ENCODE assay signal across 28 mouse cellular contexts in the genomic region with DNA sequence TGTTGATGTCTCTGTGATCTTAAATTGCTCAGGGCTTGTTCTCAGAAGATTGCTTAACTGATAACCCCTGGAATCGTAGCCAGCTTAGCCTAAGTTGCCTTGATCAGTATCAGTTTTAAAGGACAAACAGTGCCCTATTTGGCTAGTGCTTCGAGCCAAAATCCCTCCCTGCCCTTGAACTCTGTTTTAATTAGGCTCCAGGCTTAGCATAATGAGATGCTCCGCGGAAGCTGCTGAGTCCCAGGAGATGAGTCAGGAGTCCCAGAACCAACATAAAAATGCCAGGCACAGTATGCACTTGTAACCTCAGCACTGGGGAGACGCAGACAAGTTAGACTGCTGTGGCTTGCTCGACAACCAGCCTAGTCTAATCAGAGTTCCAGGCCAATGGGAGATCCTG. TPM values are rescaled to one million over a fixed set of nuclear protein-coding genes. Genes with fewer than 3 reads are reported as not detected.
DNase-seq lines count a peak whose midpoint lies in the region; ATAC-seq lines count a peak whose summit lies in the region.
"Had no signal": no experiment of that assay in that cellular context is flagged by ENCODE, and none has a peak within 500 bp of the region (broad histone marks: within the 10 kb centered on the region; RNA-seq: fewer than 3 reads in every experiment).

No protein-coding gene starts in this region.

- H3K27me3 ChIP-seq in midbrain, embryonic 13.5 days: no peaks in the 10 kb centered on the region
- H3K27me3 ChIP-seq in midbrain, embryonic 10.5 days (ENCODE audit: low read depth, poor library complexity, severe bottlenecking): no peaks in the 10 kb centered on the region
- no peaks in the 10 kb centered on the region for H3K27me3 ChIP-seq in forebrain, embryonic 10.5 days (ENCODE audit: poor library complexity, severe bottlenecking)
- H3K27me3 ChIP-seq: hindbrain, embryonic 15.5 days; intestine, embryonic 15.5 days; liver, embryonic 13.5 days; neural tube, embryonic 12.5 days; Patski had no signal

- ATAC-seq in midbrain, embryonic 13.5 days: peak; percentile 73
- ATAC-seq: activated CD4-positive, CD25-positive, alpha-beta regulatory T cell, adult 4 months; intestine, embryonic 15.5 days; Patski had no signal

- no peak overlapping the region for H3K27ac ChIP-seq in midbrain, embryonic 13.5 days
- H3K27ac ChIP-seq in midbrain, embryonic 10.5 days (replicated peaks): no peak overlapping the region
- no peak overlapping the region for H3K27ac ChIP-seq in forebrain, embryonic 10.5 days
- H3K27ac ChIP-seq: hindbrain, embryonic 15.5 days; intestine, embryonic 15.5 days; liver, embryonic 13.5 days; neural tube, embryonic 12.5 days had no signal

- H3K36me3 ChIP-seq in midbrain, embryonic 13.5 days: no peaks in the 10 kb centered on the region
- peaks cover 27% of the 10 kb centered on the region for H3K36me3 ChIP-seq in midbrain, embryonic 10.5 days
- peaks cover 12% of the 10 kb centered on the region; the same call in 1 of the 2 replicates for H3K36me3 ChIP-seq in forebrain, embryonic 10.5 days (replicated peaks)
- H3K36me3 ChIP-seq: hindbrain, embryonic 15.5 days; liver, embryonic 13.5 days had no signal

- WGBS in midbrain, embryonic 13.5 days: 26% methylated on average over 6 of the region's 6 CpGs
- WGBS in midbrain, embryonic 10.5 days: 45% methylated on average over 6 of the region's 6 CpGs
- 55% methylated on average over 6 of the region's 6 CpGs for WGBS in forebrain, embryonic 10.5 days

- H3K4me1 ChIP-seq in midbrain, embryonic 13.5 days (replicated peaks): peaks cover 10% of the 10 kb centered on the region
- H3K4me1 ChIP-seq in midbrain, embryonic 10.5 days: peaks cover 7% of the 10 kb centered on the region; the same call in 1 of the 2 replicates
- no peaks in the 10 kb centered on the region for H3K4me1 ChIP-seq in forebrain, embryonic 10.5 days
- H3K4me1 ChIP-seq: intestine, embryonic 15.5 days; liver, embryonic 13.5 days; neural tube, embryonic 12.5 days had no signal

- no peak overlapping the region for H3K9ac ChIP-seq in midbrain, embryonic 13.5 days (replicated peaks)
- H3K9ac ChIP-seq: hindbrain, embryonic 15.5 days; intestine, embryonic 15.5 days; liver, embryonic 13.5 days; neural tube, embryonic 12.5 days had no signal

- H3K9me3 ChIP-seq in midbrain, embryonic 13.5 days: no peaks in the 10 kb centered on the region
- no peaks in the 10 kb centered on the region for H3K9me3 ChIP-seq in midbrain, embryonic 10.5 days (replicated peaks)
- H3K9me3 ChIP-seq in forebrain, embryonic 10.5 days: no peaks in the 10 kb centered on the region
- H3K9me3 ChIP-seq: hindbrain, embryonic 15.5 days; intestine, embryonic 15.5 days; liver, embryonic 13.5 days; neural tube, embryonic 12.5 days had no signal

- no peak overlapping the region for H3K4me2 ChIP-seq in midbrain, embryonic 13.5 days (replicated peaks)
- H3K4me2 ChIP-seq: hindbrain, embryonic 15.5 days; intestine, embryonic 15.5 days; liver, embryonic 13.5 days; neural tube, embryonic 12.5 days had no signal

- no peak overlapping the region for H3K4me3 ChIP-seq in midbrain, embryonic 13.5 days (replicated peaks)
- H3K4me3 ChIP-seq in midbrain, embryonic 10.5 days: no peak overlapping the region
- no peak overlapping the region for H3K4me3 ChIP-seq in forebrain, embryonic 10.5 days
- H3K4me3 ChIP-seq: hindbrain, embryonic 15.5 days; intestine, embryonic 15.5 days; liver, embryonic 13.5 days; neural tube, embryonic 12.5 days had no signal

- DNase-seq in midbrain, embryonic 10.5 days (ENCODE audit: low spot score): no peak
- peak; percentile 85 for DNase-seq in adrenal gland, adult 2 months
- DNase-seq in adrenal gland, postnatal 25 days: peak; percentile 45
- peak; percentile 58 for DNase-seq in fat pad, adult 2 months (ENCODE audit: extremely low read depth, low read depth, low spot score)
- DNase-seq in embryo, embryonic 11 days: no peak
- no peak for DNase-seq in forebrain, embryonic 10.5 days (ENCODE audit: extremely low spot score, low spot score)
- DNase-seq: cerebellum, adult 2 months; cerebellum, postnatal 36 days; gastrocnemius, postnatal 10 days; heart, adult 18-20 months; heart, postnatal 36 days; kidney, adult 9 months; kidney, postnatal 4 days; layer of hippocampus, adult 9-11 months; liver, embryonic 13.5 days; thymus, postnatal 25 days had no signal

RNA-seq across cellular contexts. Expression of a gene that starts 15.4 kb away (rescaled TPM):
- 12.6 and 13.2 TPM in 2 replicates for polyA plus RNA-seq in midbrain, embryonic 13.5 days (2015; fragmentation: Nextera tagmentation; extraction: Ambion mirVana)
- polyA plus RNA-seq in midbrain, embryonic 10.5 days (2016; fragmentation: Nextera tagmentation; extraction: Ambion mirVana): 23.9 and 25.9 TPM in 2 replicates
- total RNA-seq in adrenal gland, adult 2 months (2021): 100 to 1,000 TPM; 111 to 120 TPM
- polyA plus RNA-seq in adrenal gland, adult 2 months (2012; rRNA removed): 67.0 and 96.3 TPM in 2 replicates
- 80.3 and 83.9 TPM in 2 replicates for total RNA-seq in adrenal gland, postnatal 25 days (2021)
- 16.2 and 18.4 TPM in 2 replicates for polyA plus RNA-seq in forebrain, embryonic 10.5 days (2016; fragmentation: Nextera tagmentation; extraction: Ambion mirVana)

RNA-seq across cellular contexts. Expression of a gene that starts 22.4 kb away (rescaled TPM):
- polyA plus RNA-seq in midbrain, embryonic 13.5 days (2015; fragmentation: Nextera tagmentation; extraction: Ambion mirVana): 0.22 TPM in 1 of 2 replicates, not detected in the other
- polyA plus RNA-seq in midbrain, embryonic 10.5 days (2016; fragmentation: Nextera tagmentation; extraction: Ambion mirVana): not detected in 2 replicates
- under 1 TPM; 0.12 to 0.14 TPM for total RNA-seq in adrenal gland, adult 2 months (2021)
- not detected in 2 replicates for polyA plus RNA-seq in adrenal gland, adult 2 months (2012; rRNA removed)
- total RNA-seq in adrenal gland, postnatal 25 days (2021): not detected in 2 replicates
- 0.05 TPM in 1 of 2 replicates, not detected in the other for polyA plus RNA-seq in forebrain, embryonic 10.5 days (2016; fragmentation: Nextera tagmentation; extraction: Ambion mirVana)
- total RNA-seq: gastrocnemius, postnatal 10 days; heart, postnatal 36 days had no signal
- polyA plus RNA-seq: embryonic facial prominence, embryonic 11.5 days; heart, embryonic 14.5 days; intestine, embryonic 15.5 days; limb, embryonic 11.5 days; liver, embryonic 13.5 days; neural tube, embryonic 12.5 days; Patski; small intestine, adult 2 months had no signal

RNA-seq across cellular contexts. Expression of a gene that starts 27.6 kb away (rescaled TPM):
- not detected in 2 replicates for polyA plus RNA-seq in midbrain, embryonic 13.5 days (2015; fragmentation: Nextera tagmentation; extraction: Ambion mirVana)
- not detected in 2 replicates for polyA plus RNA-seq in midbrain, embryonic 10.5 days (2016; fragmentation: Nextera tagmentation; extraction: Ambion mirVana)
- not detected for total RNA-seq in adrenal gland, adult 2 months (2021)
- not detected in 2 replicates for polyA plus RNA-seq in adrenal gland, adult 2 months (2012; rRNA removed)
- 0.36 TPM in 1 of 2 replicates, not detected in the other for total RNA-seq in adrenal gland, postnatal 25 days (2021)
- not detected in 2 replicates for polyA plus RNA-seq in forebrain, embryonic 10.5 days (2016; fragmentation: Nextera tagmentation; extraction: Ambion mirVana)
- polyA plus RNA-seq: activated CD4-positive, CD25-positive, alpha-beta regulatory T cell, adult 4 months; cerebellum, adult 2 months; embryonic facial prominence, embryonic 11.5 days; forebrain, embryonic 11.5 days; heart, embryonic 14.5 days; hindbrain, embryonic 15.5 days; intestine, embryonic 15.5 days; limb, embryonic 11.5 days; liver, embryonic 13.5 days; lung, embryonic 16.5 days; neural tube, embryonic 12.5 days; Patski had no signal

RNA-seq across cellular contexts. Expression of a gene that starts 56.1 kb away (rescaled TPM):
- not detected in 2 replicates for polyA plus RNA-seq in midbrain, embryonic 13.5 days (2015; fragmentation: Nextera tagmentation; extraction: Ambion mirVana)
- not detected in 2 replicates for polyA plus RNA-seq in midbrain, embryonic 10.5 days (2016; fragmentation: Nextera tagmentation; extraction: Ambion mirVana)
- under 1 TPM; 0.40 to 0.48 TPM for total RNA-seq in adrenal gland, adult 2 months (2021)
- polyA plus RNA-seq in adrenal gland, adult 2 months (2012; rRNA removed): not detected in 2 replicates
- 0.24 and 0.48 TPM in 2 replicates for total RNA-seq in adrenal gland, postnatal 25 days (2021)
- 0.05 TPM in 2 replicates for polyA plus RNA-seq in forebrain, embryonic 10.5 days (2016; fragmentation: Nextera tagmentation; extraction: Ambion mirVana)
- polyA plus RNA-seq: activated CD4-positive, CD25-positive, alpha-beta regulatory T cell, adult 4 months; cerebellum, adult 2 months; embryonic facial prominence, embryonic 11.5 days; forebrain, embryonic 11.5 days; heart, embryonic 14.5 days; hindbrain, embryonic 15.5 days; limb, embryonic 11.5 days; lung, embryonic 16.5 days; Patski had no signal

Comparison
In these comparisons a context has a peak if more than half of its experiments do, and no peak if none do; other contexts are left out.
1. DNase-seq: peak in adrenal gland, adult 2 months (single experiment), adrenal gland, postnatal 25 days (single experiment) and fat pad, adult 2 months (single experiment); none in midbrain, embryonic 10.5 days (single experiment), embryo, embryonic 11 days (single experiment) and forebrain, embryonic 10.5 days (single experiment).